Mouse (Mus musculus) stomach, embryonic 16.5 days (tissue): ENCODE measurements around the gene Cradd. TPM values are rescaled to one million over a fixed set of nuclear protein-coding genes. Genes with fewer than 3 reads are reported as not detected.

Experiments
- ATAC-seq: fragments of 200-750 bp; cut with Nextera tagmentation; 2 replicates; pipeline ENCODE4 v1.8.0; 2017; ENCODE audit warnings: moderate number of reproducible peaks, moderate TSS enrichment; ENCODE audit not compliant: insufficient read depth, low FRiP score
- H3K27ac ChIP-seq: fragments of 300-500 bp; sonication (generic); 2 replicates; pipeline ENCODE4 v1.5.1; 2014; ENCODE audit warnings: low read length
- H3K27me3 ChIP-seq: fragments of 300-500 bp; sonication (generic); 2 replicates; pipeline ENCODE4 v1.6.1; 2014; ENCODE audit warnings: low read length, control low read depth, mixed read lengths; ENCODE audit not compliant: control insufficient read depth, insufficient read depth
- H3K36me3 ChIP-seq: fragments of 300-500 bp; sonication (generic); 2 replicates; pipeline ENCODE4 v1.6.1; 2014; ENCODE audit warnings: low read length; ENCODE audit not compliant: control insufficient read depth, insufficient read depth
- H3K4me1 ChIP-seq: fragments of 300-500 bp; sonication (generic); 2 replicates; pipeline ENCODE4 v1.6.1; 2014; ENCODE audit warnings: low read length, control low read depth, mixed read lengths; ENCODE audit not compliant: control insufficient read depth, insufficient read depth
- H3K4me2 ChIP-seq: fragments of 300-500 bp; sonication (generic); 2 replicates; pipeline ENCODE4 v1.6.1; 2014; ENCODE audit warnings: low read depth, low read length, mixed read lengths
- H3K4me3 ChIP-seq: fragments of 300-500 bp; sonication (generic); replicated peaks from 2 replicates; pipeline ENCODE4 v1.5.1; 2014; ENCODE audit warnings: mild to moderate bottlenecking, low read length
- H3K9ac ChIP-seq: fragments of 300-500 bp; sonication (generic); 2 replicates; pipeline ENCODE4 v1.6.1; 2014; ENCODE audit warnings: low read length
- H3K9me3 ChIP-seq: fragments of 300-500 bp; sonication (generic); replicated peaks from 2 replicates; pipeline ENCODE4 v1.6.1; 2016; ENCODE audit warnings: low read length, control low read depth; ENCODE audit not compliant: control insufficient read depth
- WGBS: fragments of 180-500 bp; shearing (Covaris S2); extraction: QIAGEN DNeasy Blood & Tissue Kit; methylation state at CpG from one replicate; pipeline ENCODE4 v1.1.7; 2014; 5-methylcytosine and 5-hydroxymethylcytosine counted together
- polyA plus RNA-seq: library from polyadenylated mRNA; unstranded; fragments of >200 nt; fragmentation: Nextera tagmentation; extraction: Ambion mirVana; gene quantifications from 2 replicates; pipeline ENCODE4 v1.2.1, GENCODE M21; 2015

Cradd gene
- polyA plus RNA-seq, 1 experiment from 2014 or later = 9.8 TPM

- H3K36me3 ChIP-seq = no peaks in the 10 kb centered on the region
- no peak for ATAC-seq
- H3K4me1 ChIP-seq = peaks cover 17% of the 10 kb centered on the region
- 87% methylated on average over 6 of the region's 6 CpGs for WGBS
- H3K9ac ChIP-seq = no peak overlapping the region
- no peak overlapping the region for H3K27ac ChIP-seq
- H3K4me3 ChIP-seq = no peak overlapping the region
- H3K9me3 ChIP-seq = no peaks in the 10 kb centered on the region
- H3K4me2 ChIP-seq = no peak overlapping the region
- no peaks in the 10 kb centered on the region for H3K27me3 ChIP-seq
Measured at GRCm38 (mm10) chr10:95151012-95151768, 172.7 kb downstream of the Cradd start.

GRCm38 (mm10) chr10:95149666-95150065 is 174.3 kb downstream of the Cradd start:
- no peaks in the 10 kb centered on the region for H3K9me3 ChIP-seq
- ATAC-seq = no peak
- no peaks in the 10 kb centered on the region for H3K27me3 ChIP-seq
- no peaks in the 10 kb centered on the region for H3K36me3 ChIP-seq
- H3K4me3 ChIP-seq = no peak overlapping the region
- H3K4me1 ChIP-seq = peaks cover 30% of the 10 kb centered on the region
- WGBS = 19% methylated on average over 1 of the region's 1 CpGs
- no peak overlapping the region for H3K9ac ChIP-seq
- H3K27ac ChIP-seq = no peak overlapping the region
- H3K4me2 ChIP-seq = no peak overlapping the region

GRCm38 (mm10) chr10:95148641-95149040 is 175.3 kb downstream of the Cradd start:
- Histone ChIP-seq H3K4me2 (no peak overlapping the region), H3K9ac (no peak overlapping the region), H3K4me1 (peaks cover 40% of the 10 kb centered on the region), H3K27me3 (no peaks in the 10 kb centered on the region), H3K9me3 (no peaks in the 10 kb centered on the region), H3K4me3 (no peak overlapping the region), H3K27ac (no peak overlapping the region), H3K36me3 (no peaks in the 10 kb centered on the region)
- WGBS = 74% methylated on average over 3 of the region's 3 CpGs
- ATAC-seq = no peak

GRCm38 (mm10) chr10:95147136-95147901 is 176.6 kb downstream of the Cradd start:
- Histone ChIP-seq H3K27ac (peak overlapping the region; percentile 38; the same call in 1 of the 2 replicates), H3K9ac (no peak overlapping the region), H3K36me3 (no peaks in the 10 kb centered on the region), H3K4me1 (peaks cover 49% of the 10 kb centered on the region), H3K9me3 (no peaks in the 10 kb centered on the region), H3K4me2 (no peak overlapping the region), H3K27me3 (no peaks in the 10 kb centered on the region), H3K4me3 (no peak overlapping the region)
- ATAC-seq = no peak
- 85% methylated on average over 6 of the region's 6 CpGs for WGBS

GRCm38 (mm10) chr10:95146491-95146890 is 177.4 kb downstream of the Cradd start:
- Histone ChIP-seq H3K27me3 (no peaks in the 10 kb centered on the region), H3K27ac (peak overlapping the region; percentile 38; the same call in 1 of the 2 replicates), H3K9ac (0 out of 2 replicates have a peak overlapping the region, but pooled peaks have one; percentile 31), H3K4me2 (0 out of 2 replicates have a peak overlapping the region, but pooled peaks have one; percentile 17), H3K4me1 (peaks cover 49% of the 10 kb centered on the region), H3K9me3 (no peaks in the 10 kb centered on the region), H3K4me3 (no peak overlapping the region), H3K36me3 (no peaks in the 10 kb centered on the region)
- 30% methylated on average over 5 of the region's 5 CpGs for WGBS
- no peak for ATAC-seq

GRCm38 (mm10) chr10:95145204-95145926 is 178.6 kb downstream of the Cradd start:
- H3K27me3 ChIP-seq = no peaks in the 10 kb centered on the region
- no peak overlapping the region for H3K9ac ChIP-seq
- no peaks in the 10 kb centered on the region for H3K36me3 ChIP-seq
- no peaks in the 10 kb centered on the region for H3K9me3 ChIP-seq
- no peak overlapping the region for H3K4me3 ChIP-seq
- H3K27ac ChIP-seq = peak overlapping the region; percentile 12; the same call in 1 of the 2 replicates
- WGBS = 39% methylated on average over 9 of the region's 9 CpGs
- ATAC-seq = no peak
- H3K4me1 ChIP-seq = peaks cover 54% of the 10 kb centered on the region
- no peak overlapping the region for H3K4me2 ChIP-seq

GRCm38 (mm10) chr10:95144414-95145130 is 179.4 kb downstream of the Cradd start:
- ATAC-seq = no peak
- peak overlapping the region; percentile 25; the same call in 1 of the 2 replicates for H3K27ac ChIP-seq
- H3K4me1 ChIP-seq = peaks cover 54% of the 10 kb centered on the region
- 34% methylated on average over 6 of the region's 6 CpGs for WGBS
- H3K9ac ChIP-seq = no peak overlapping the region
- no peak overlapping the region for H3K4me2 ChIP-seq
- no peak overlapping the region for H3K4me3 ChIP-seq
- no peaks in the 10 kb centered on the region for H3K9me3 ChIP-seq
- H3K36me3 ChIP-seq = no peaks in the 10 kb centered on the region
- no peaks in the 10 kb centered on the region for H3K27me3 ChIP-seq

- 22% methylated on average over 2 of the region's 2 CpGs for WGBS
- Histone ChIP-seq H3K36me3 (no peaks in the 10 kb centered on the region), H3K27me3 (no peaks in the 10 kb centered on the region), H3K9me3 (no peaks in the 10 kb centered on the region), H3K4me1 (peaks cover 54% of the 10 kb centered on the region), H3K4me2 (peak overlapping the region; percentile 14; the same call in 1 of the 2 replicates), H3K27ac (peak overlapping the region; percentile 74), H3K4me3 (no peak overlapping the region), H3K9ac (no peak overlapping the region; the same call in 1 of the 2 replicates)
- no peak; the same call in 1 of the 2 replicates for ATAC-seq
Measured at GRCm38 (mm10) chr10:95143446-95144114, 180.4 kb downstream of the Cradd start.
